Mouse (Mus musculus): Measurements from ENCODE around the gene Tnrc18.
A peak's percentile ranks its signal among the peaks of the same experiment; 100 is the strongest.

The Tnrc18 gene

GRCm38 (mm10) chr5:142692971-142693737 is 124.3 kb downstream of the Tnrc18 start:
- no peak for DNase-seq (ENCODE audit: low spot score in 2 of 2)

- DNase-seq (ENCODE audit: low spot score in 2 of 2): peak; percentile 55 to 85
Measured at GRCm38 (mm10) chr5:142692248-142692647, 125.2 kb downstream of the Tnrc18 start, which contains the start of gene Slc29a4. Gene Slc29a4 (plus strand): TSS chr5:142692512.

- DNase-seq (ENCODE audit: low spot score in 2 of 2): no peak
Measured at GRCm38 (mm10) chr5:142690343-142690742, 127.1 kb downstream of the Tnrc18 start.

- DNase-seq (ENCODE audit: low spot score in 2 of 2): no peak
Measured at GRCm38 (mm10) chr5:142688866-142689265, 128.6 kb downstream of the Tnrc18 start.

- DNase-seq (ENCODE audit: low spot score in 2 of 2): no peak
Measured at GRCm38 (mm10) chr5:142682529-142682928, 134.9 kb downstream of the Tnrc18 start.

- no peak for DNase-seq (ENCODE audit: low spot score in 2 of 2)
Measured at GRCm38 (mm10) chr5:142681911-142682310, 135.6 kb downstream of the Tnrc18 start.

GRCm38 (mm10) chr5:142679065-142679464 is 138.4 kb downstream of the Tnrc18 start:
- DNase-seq (ENCODE audit: low spot score in 2 of 2): no peak

GRCm38 (mm10) chr5:142678141-142678571 is 139.3 kb downstream of the Tnrc18 start:
- no peak for DNase-seq (ENCODE audit: low spot score in 2 of 2)
